Mouse (Mus musculus) forebrain, embryonic 14.5 days (tissue): Measurements from ENCODE around the gene Atp1a3. TPM values are rescaled to one million over a fixed set of nuclear protein-coding genes. Genes with fewer than 3 reads are reported as not detected.

Experiments
- ATAC-seq: fragments of 200-750 bp; cut with Nextera tagmentation; 2 replicates; pipeline ENCODE4 v1.8.0; 2017; ENCODE audit warnings: mild to moderate bottlenecking, moderate library complexity
- DNase-seq: peaks from one replicate; pipeline ENCODE4 v3.0.0-alpha.2; 2015; ENCODE audit warnings: low spot score
- H3K27ac ChIP-seq: fragments of 300-500 bp; sonication (generic); 2 replicates; pipeline ENCODE4 v1.5.1; 2014; ENCODE audit warnings: low read depth, mild to moderate bottlenecking, control low read depth, low read length, moderate library complexity
- H3K27me3 ChIP-seq: fragments of 300-500 bp; sonication (generic); replicated peaks from 2 replicates; pipeline ENCODE4 v1.6.1; 2014; ENCODE audit warnings: low read length, control low read depth, mixed read lengths; ENCODE audit not compliant: control insufficient read depth, insufficient read depth
- H3K36me3 ChIP-seq: fragments of 300-500 bp; sonication (generic); 2 replicates; pipeline ENCODE4 v1.6.1; 2014; ENCODE audit warnings: low read length, control low read depth; ENCODE audit not compliant: control insufficient read depth, insufficient read depth
- H3K4me1 ChIP-seq: fragments of 300-500 bp; sonication (generic); 2 replicates; pipeline ENCODE4 v1.6.1; 2014; ENCODE audit warnings: antibody characterized with exemption, low read length, control low read depth; ENCODE audit not compliant: control insufficient read depth, insufficient read depth
- H3K4me2 ChIP-seq: fragments of 300-500 bp; sonication (generic); 2 replicates; pipeline ENCODE4 v1.6.1; 2014; ENCODE audit warnings: mild to moderate bottlenecking, control low read depth, low read length
- H3K4me3 ChIP-seq: fragments of 300-500 bp; sonication (generic); 2 replicates; pipeline ENCODE4 v1.5.1; 2014; ENCODE audit warnings: low read depth, low read length, control low read depth
- H3K9ac ChIP-seq: fragments of 300-500 bp; sonication (generic); 2 replicates; pipeline ENCODE4 v1.6.1; 2014; ENCODE audit warnings: mild to moderate bottlenecking, low read length, control low read depth, moderate library complexity
- H3K9me3 ChIP-seq: fragments of 300-500 bp; sonication (generic); replicated peaks from 2 replicates; pipeline ENCODE4 v1.6.1; 2016; ENCODE audit warnings: low read length, control low read depth, mixed read lengths; ENCODE audit not compliant: control insufficient read depth
- WGBS: fragments of 180-500 bp; shearing (Covaris S2); extraction: QIAGEN DNeasy Blood & Tissue Kit; methylation state at CpG from one replicate; pipeline ENCODE4 v1.1.7; 2014; 5-methylcytosine and 5-hydroxymethylcytosine counted together
- microRNA-seq: library from miRNA; unstranded; fragments of <30 nt; microRNA quantifications from one replicate; pipeline ENCODE4, GENCODE M21; 2016
- polyA plus RNA-seq: library from polyadenylated mRNA; unstranded; fragments of >200 nt; fragmentation: Nextera tagmentation; extraction: Ambion mirVana; gene quantifications from 2 replicates; pipeline ENCODE4 v1.2.1, GENCODE M21; 2014

Gene Atp1a3
- polyA plus RNA-seq, 1 experiment from 2014 or later = 122 TPM

- 2% methylated on average over 15 of the region's 15 CpGs for WGBS
Observed at GRCm38 (mm10) chr7:24931651-24932050, 74.1 kb downstream of the Atp1a3 start.

DNA sequence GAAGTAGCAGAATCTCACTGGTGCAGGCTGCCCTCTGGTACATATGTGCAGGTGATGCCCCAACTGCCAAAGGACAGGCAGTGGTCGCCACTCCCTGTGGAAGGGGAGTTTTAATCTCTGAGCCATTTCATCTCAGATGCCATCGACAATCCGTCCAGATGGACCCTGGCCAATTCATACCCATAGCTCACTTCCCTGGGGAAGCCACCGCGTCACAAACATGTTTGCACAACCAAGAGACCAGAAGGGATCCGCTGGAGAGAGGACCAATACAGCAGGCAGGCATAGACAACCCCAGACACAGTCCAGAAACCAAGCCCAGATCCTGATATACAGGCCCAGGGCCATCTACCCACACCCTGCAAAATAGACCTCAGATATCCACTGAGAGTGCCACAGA is 75.3 kb downstream of the Atp1a3 start:
- H3K36me3 ChIP-seq = peaks cover 21% of the 10 kb centered on the region
- no peak overlapping the region for H3K4me3 ChIP-seq
- peaks cover 8% of the 10 kb centered on the region; the same call in 1 of the 2 replicates for H3K4me1 ChIP-seq
- no peak overlapping the region for H3K4me2 ChIP-seq
- ATAC-seq = no peak
- H3K27me3 ChIP-seq = peaks cover 62% of the 10 kb centered on the region
- WGBS = 54% methylated on average over 6 of the region's 6 CpGs
- H3K9me3 ChIP-seq = no peaks in the 10 kb centered on the region
- H3K9ac ChIP-seq = no peak overlapping the region
- H3K27ac ChIP-seq = no peak overlapping the region
- DNase-seq = no peak

More at GRCm38 (mm10) chr7:24931651-24932050, 74.1 kb downstream of the Atp1a3 start:
- Histone ChIP-seq H3K27ac (no peak overlapping the region), H3K9me3 (no peaks in the 10 kb centered on the region), H3K4me1 (peaks cover 8% of the 10 kb centered on the region; the same call in 1 of the 2 replicates), H3K36me3 (peaks cover 9% of the 10 kb centered on the region), H3K4me3 (no peak overlapping the region), H3K27me3 (peaks cover 68% of the 10 kb centered on the region), H3K9ac (no peak overlapping the region), H3K4me2 (no peak overlapping the region)
- DNase-seq (no peak), ATAC-seq (no peak)

Small RNAs within 50 kb of the gene (microRNA-seq; reads per million reads assigned to microRNA genes)
- gene Mir7046 (0.53 reads per million), gene Mir7047 (0.79 reads per million)

Other genes starting within 250 kb of the Atp1a3 start
- 0.19 and 0.63 TPM in 2 replicates for gene Cd177, start 245.6 kb downstream of the Atp1a3 start, polyA plus RNA-seq
- gene Ceacam10, start 228.8 kb downstream of the Atp1a3 start, polyA plus RNA-seq = not detected in 2 replicates
- gene Gm9844, start 143.7 kb downstream of the Atp1a3 start, polyA plus RNA-seq = 36.6 and 42.2 TPM in 2 replicates
- gene Lypd4, start 136.0 kb downstream of the Atp1a3 start, polyA plus RNA-seq = not detected in 2 replicates
- not detected in 2 replicates for gene Dmrtc2, start 135.9 kb downstream of the Atp1a3 start, polyA plus RNA-seq
- 1,541 and 2,138 TPM in 2 replicates for gene Rps19, start 121.6 kb downstream of the Atp1a3 start, polyA plus RNA-seq
- not detected in 2 replicates for gene Cd79a, start 108.6 kb downstream of the Atp1a3 start, polyA plus RNA-seq
- 26.9 and 41.3 TPM in 2 replicates for gene Arhgef1, start 103.0 kb downstream of the Atp1a3 start, polyA plus RNA-seq
- 0.70 and 1.1 TPM in 2 replicates for gene Gm4881, start 61.5 kb downstream of the Atp1a3 start, polyA plus RNA-seq
- 240 and 248 TPM in 2 replicates for gene Rabac1, start 33.2 kb downstream of the Atp1a3 start, polyA plus RNA-seq
- gene Grik5, start 66.4 kb upstream of the Atp1a3 start, polyA plus RNA-seq = 11.2 and 14.2 TPM in 2 replicates
- gene Zfp574, start 66.6 kb upstream of the Atp1a3 start, polyA plus RNA-seq = 18.9 and 28.4 TPM in 2 replicates
- gene Pou2f2, start 173.8 kb upstream of the Atp1a3 start, polyA plus RNA-seq = 15.5 and 21.1 TPM in 2 replicates
- gene Dedd2, start 214.7 kb upstream of the Atp1a3 start, polyA plus RNA-seq = 10.8 and 12.5 TPM in 2 replicates
- gene Zfp526, start 215.5 kb upstream of the Atp1a3 start, polyA plus RNA-seq = 2.3 and 2.8 TPM in 2 replicates
- 20.2 and 20.5 TPM in 2 replicates for gene Gsk3a, start 231.9 kb upstream of the Atp1a3 start, polyA plus RNA-seq
- gene Erf, start 244.8 kb upstream of the Atp1a3 start, polyA plus RNA-seq = 7.7 and 8.2 TPM in 2 replicates